Mouse (Mus musculus) myocyte (in vitro differentiated cells): ENCODE measurements at regions not wholly inside any gene's neighbourhood (a gene's known extent, or its start where the extent isn't known, plus 50 kb on each side); places are given as distances from the start of the nearest gene placed in this dataset.

ENCODE experiments used
- MYOG ChIP-seq, 3 experiments: IDR thresholded peaks; one replicate each; pipeline ENCODE4 v1.6.1; 2011; ENCODE audit warnings: control low read depth in 2 of 3, low read depth in 2 of 3, mild to moderate bottlenecking in 2 of 3; ENCODE audit not compliant: insufficient read length in 2 of 3, control insufficient read depth in 1 of 3, insufficient read depth in 1 of 3
- POLR2A ChIP-seq: IDR thresholded peaks from one replicate; pipeline ENCODE4 v1.6.1; 2011; ENCODE audit warnings: low read depth, mild to moderate bottlenecking, control low read depth, moderate library complexity; ENCODE audit not compliant: insufficient read length

DNA sequence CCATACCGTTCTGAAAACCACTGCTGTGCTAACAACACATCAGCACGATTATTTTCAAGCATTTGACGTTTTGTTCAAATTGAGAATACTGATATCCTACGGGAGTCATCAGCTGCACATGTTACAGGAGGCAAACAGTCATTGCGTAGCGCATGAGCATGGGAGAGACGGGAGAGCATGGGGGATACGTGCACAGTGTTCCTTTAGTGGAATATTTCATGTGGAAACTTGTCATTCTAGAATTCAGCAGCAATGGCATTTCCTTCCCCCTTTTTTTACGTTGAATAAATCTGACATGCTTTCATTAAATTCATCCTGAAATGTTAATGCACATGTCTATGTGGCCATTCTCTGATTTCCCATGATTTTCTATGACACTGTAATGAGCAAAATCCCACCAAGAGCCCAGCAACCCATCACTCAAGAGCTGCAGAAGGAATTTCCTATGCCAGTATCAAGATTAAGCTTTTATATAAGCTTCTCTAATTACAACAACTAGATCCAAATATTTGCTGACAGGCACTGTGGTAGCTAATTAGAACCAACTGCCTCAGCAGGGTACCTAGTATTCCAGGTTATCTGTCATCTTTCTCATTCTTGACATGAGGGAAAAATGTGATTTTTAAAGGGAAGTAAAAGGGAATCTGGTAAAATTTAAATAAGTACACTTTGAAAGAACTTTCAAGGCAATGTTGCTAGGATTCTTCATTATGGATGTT is 723.2 kb upstream of the Man1a start:
- TF ChIP-seq POLR2A (no peak), MYOG (IDR thresholded peaks at IDR 0.05; ENCODE audit: control insufficient read depth in 1 of 3, insufficient read depth in 1 of 3, insufficient read length in 2 of 3, low read depth in 2 of 3) (no peak)
